Mouse (Mus musculus) testis, adult 2 months (tissue): ENCODE measurements at regions not wholly inside any gene's neighbourhood (a gene's known extent, or its start where the extent isn't known, plus 50 kb on each side); places are given as distances from the start of the nearest gene placed in this dataset.

Experiments used
- H3K27ac ChIP-seq: fragments of 200-500 bp; 2 replicates; pipeline ENCODE4 v1.5.1; 2012; ENCODE audit warnings: low read depth, low read length; ENCODE audit not compliant: control insufficient read depth, insufficient read depth
- H3K27me3 ChIP-seq: fragments of 200-500 bp; 2 replicates; pipeline ENCODE4 v1.6.1; 2012; ENCODE audit warnings: mild to moderate bottlenecking, low read length, moderate library complexity; ENCODE audit not compliant: control insufficient read depth, insufficient read depth
- H3K36me3 ChIP-seq: fragments of 200-500 bp; 2 replicates; pipeline ENCODE4 v1.6.1; 2012; ENCODE audit warnings: mild to moderate bottlenecking, low read length; ENCODE audit not compliant: control insufficient read depth, insufficient read depth
- H3K4me1 ChIP-seq: fragments of 200-500 bp; 2 replicates; pipeline ENCODE4 v1.6.1; 2012; ENCODE audit warnings: low read length; ENCODE audit not compliant: control insufficient read depth, insufficient read depth
- H3K4me3 ChIP-seq: fragments of 200-500 bp; 2 replicates; pipeline ENCODE4 v1.5.1; 2012; ENCODE audit warnings: low read depth, mild to moderate bottlenecking, low read length, moderate library complexity, mixed read lengths; ENCODE audit not compliant: control insufficient read depth
- CTCF ChIP-seq: fragments of 200-500 bp; IDR thresholded peaks from 2 replicates; pipeline ENCODE4 v1.5.1; 2012; ENCODE audit warnings: low read depth, mild to moderate bottlenecking, inconsistent platforms, low read length, moderate library complexity; ENCODE audit not compliant: control insufficient read depth, insufficient read depth, insufficient replicate concordance
- POLR2A ChIP-seq: fragments of 200-500 bp; IDR thresholded peaks from 2 replicates; pipeline ENCODE4 v1.6.1; 2012; ENCODE audit warnings: low read depth, mild to moderate bottlenecking, inconsistent platforms, low read length, moderate library complexity; ENCODE audit not compliant: control insufficient read depth

GRCm38 (mm10) chr9:33858511-33858910 is 627.2 kb upstream of the Kirrel3 start:
- Histone ChIP-seq H3K27me3 (no peaks in the 10 kb centered on the region), H3K4me1 (no peaks in the 10 kb centered on the region), H3K27ac (no peak overlapping the region), H3K4me3 (no peak overlapping the region), H3K36me3 (no peaks in the 10 kb centered on the region)
- TF ChIP-seq CTCF (no peak), POLR2A (no peak)

- H3K27me3 ChIP-seq: no peaks in the 10 kb centered on the region
- H3K27ac ChIP-seq: no peak overlapping the region
- no peak overlapping the region for H3K4me3 ChIP-seq
- H3K4me1 ChIP-seq: no peaks in the 10 kb centered on the region
- TF ChIP-seq CTCF (no peak), POLR2A (no peak)
- H3K36me3 ChIP-seq: no peaks in the 10 kb centered on the region
Measured at GRCm38 (mm10) chr9:33868666-33869065, 617.0 kb upstream of the Kirrel3 start.

GRCm38 (mm10) chr9:33887279-33887678 is 598.4 kb upstream of the Kirrel3 start:
- Histone ChIP-seq H3K36me3 (no peaks in the 10 kb centered on the region), H3K4me1 (no peaks in the 10 kb centered on the region), H3K4me3 (no peak overlapping the region), H3K27me3 (no peaks in the 10 kb centered on the region), H3K27ac (no peak overlapping the region)
- TF ChIP-seq POLR2A (no peak), CTCF (no peak)

- Histone ChIP-seq H3K27me3 (no peaks in the 10 kb centered on the region), H3K4me3 (no peak overlapping the region), H3K27ac (no peak overlapping the region), H3K4me1 (no peaks in the 10 kb centered on the region), H3K36me3 (no peaks in the 10 kb centered on the region)
- TF ChIP-seq CTCF (no peak), POLR2A (no peak)
Measured at GRCm38 (mm10) chr9:33892001-33892400, 593.7 kb upstream of the Kirrel3 start.

- no peak overlapping the region for H3K4me3 ChIP-seq
- no peak for TF ChIP-seq CTCF
- no peak for TF ChIP-seq POLR2A
- no peaks in the 10 kb centered on the region for H3K27me3 ChIP-seq
- no peaks in the 10 kb centered on the region for H3K36me3 ChIP-seq
- no peaks in the 10 kb centered on the region for H3K4me1 ChIP-seq
- no peak overlapping the region for H3K27ac ChIP-seq
Measured at GRCm38 (mm10) chr9:33901313-33902076, 584.2 kb upstream of the Kirrel3 start.

- no peak overlapping the region for H3K27ac ChIP-seq
- no peaks in the 10 kb centered on the region for H3K4me1 ChIP-seq
- no peaks in the 10 kb centered on the region for H3K27me3 ChIP-seq
- no peaks in the 10 kb centered on the region for H3K36me3 ChIP-seq
- no peak for TF ChIP-seq POLR2A
- no peak for TF ChIP-seq CTCF
- H3K4me3 ChIP-seq: no peak overlapping the region
Measured at GRCm38 (mm10) chr9:33903991-33904570, 581.6 kb upstream of the Kirrel3 start.

GRCm38 (mm10) chr9:33914919-33915318 is 570.8 kb upstream of the Kirrel3 start:
- TF ChIP-seq POLR2A (no peak), CTCF (no peak)
- H3K4me3 ChIP-seq: no peak overlapping the region
- H3K36me3 ChIP-seq: no peaks in the 10 kb centered on the region
- no peaks in the 10 kb centered on the region for H3K4me1 ChIP-seq
- H3K27ac ChIP-seq: no peak overlapping the region
- no peaks in the 10 kb centered on the region for H3K27me3 ChIP-seq

- Histone ChIP-seq H3K4me1 (no peaks in the 10 kb centered on the region), H3K4me3 (no peak overlapping the region), H3K27ac (no peak overlapping the region), H3K27me3 (no peaks in the 10 kb centered on the region), H3K36me3 (no peaks in the 10 kb centered on the region)
- TF ChIP-seq CTCF (no peak), POLR2A (no peak)
Measured at GRCm38 (mm10) chr9:33915349-33916056, 570.2 kb upstream of the Kirrel3 start.
